Mouse (Mus musculus): ENCODE results near the gene Cnot2. TPM values are rescaled to one million over a fixed set of nuclear protein-coding genes. Genes with fewer than 3 reads are reported as not detected.

Gene Cnot2
- total and polyA plus RNA-seq, 2 experiments from 2014 or later = 61.9 to 70.3 TPM

DNA sequence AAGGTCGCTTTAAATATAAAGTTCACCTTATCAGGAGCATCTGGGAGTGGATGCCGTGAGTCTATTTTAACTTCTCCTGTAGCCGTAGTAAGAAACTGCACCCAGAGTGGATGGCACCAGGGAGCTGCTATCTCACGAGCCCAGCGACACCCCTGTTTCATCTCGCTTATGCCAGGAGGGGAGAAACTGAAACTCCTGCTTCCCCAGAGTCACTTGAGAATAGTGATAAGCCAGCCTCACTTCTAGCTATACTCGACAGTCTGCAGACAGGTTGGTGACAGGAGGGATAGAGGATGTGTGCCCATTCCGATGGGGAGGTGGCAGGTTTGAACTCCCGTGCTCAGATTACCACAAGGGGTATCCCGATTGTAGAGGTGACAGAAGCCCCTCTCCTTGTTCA lies 141.2 kb downstream of the Cnot2 start:
- no peak for ATAC-seq
- H3K27me3 ChIP-seq (ENCODE audit: insufficient read depth, low read length) = no peaks in the 10 kb centered on the region
- 91% methylated on average over 10 of the region's 10 CpGs for WGBS
- H3K36me3 ChIP-seq (ENCODE audit: insufficient read depth, low read length) = no peaks in the 10 kb centered on the region
- no peak overlapping the region for H3K4me2 ChIP-seq (ENCODE audit: low read depth, low read length)
- no peak for DNase-seq (ENCODE audit: low spot score)
- H3K9ac ChIP-seq (replicated peaks; ENCODE audit: low read length) = no peak overlapping the region
- H3K4me3 ChIP-seq (ENCODE audit: low read length) = no peak overlapping the region
- TF ChIP-seq CTCF (IDR thresholded peaks at IDR 0.05; ENCODE audit: low read depth) = no peak
- no peaks in the 10 kb centered on the region for H3K9me3 ChIP-seq (ENCODE audit: low read length)
- H3K4me1 ChIP-seq (ENCODE audit: insufficient read depth, low read length) = no peaks in the 10 kb centered on the region
- no peak overlapping the region for H3K27ac ChIP-seq

DNA sequence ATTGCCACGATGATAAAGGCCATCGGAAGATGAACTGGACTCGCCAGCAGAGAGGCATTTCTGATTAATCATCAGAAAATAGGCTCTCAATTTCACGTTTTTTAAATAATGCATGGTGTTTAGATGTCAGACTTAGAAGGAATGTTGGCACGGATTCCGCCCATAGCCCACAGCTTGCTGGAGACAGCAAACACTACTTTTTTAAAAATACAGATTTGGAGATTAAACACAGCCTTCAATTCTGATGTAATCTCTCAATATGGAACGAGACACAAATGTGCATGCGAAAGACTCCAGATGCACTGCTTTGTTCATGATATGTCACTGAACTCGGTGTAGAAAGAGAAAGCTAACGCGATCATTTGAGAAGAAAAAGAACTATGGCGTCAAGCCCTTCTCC lies 145.9 kb downstream of the Cnot2 start:
- no peaks in the 10 kb centered on the region for H3K4me1 ChIP-seq (ENCODE audit: insufficient read depth, low read length)
- 85% methylated on average over 12 of the region's 12 CpGs for WGBS
- H3K9ac ChIP-seq (replicated peaks; ENCODE audit: low read length) = no peak overlapping the region
- no peaks in the 10 kb centered on the region for H3K27me3 ChIP-seq (ENCODE audit: insufficient read depth, low read length)
- no peak for TF ChIP-seq CTCF (IDR thresholded peaks at IDR 0.05; ENCODE audit: low read depth)
- no peaks in the 10 kb centered on the region for H3K36me3 ChIP-seq (ENCODE audit: insufficient read depth, low read length)
- H3K4me3 ChIP-seq (ENCODE audit: low read length) = no peak overlapping the region
- H3K27ac ChIP-seq = no peak overlapping the region
- no peak overlapping the region for H3K4me2 ChIP-seq (ENCODE audit: low read depth, low read length)
- H3K9me3 ChIP-seq (ENCODE audit: low read length) = no peaks in the 10 kb centered on the region
- ATAC-seq (no peak), DNase-seq (ENCODE audit: low spot score) (no peak)

Small RNA genes lying within 50 kb of the gene (microRNA-seq; reads per million reads assigned to microRNA genes)
- 0 reads per million in 2 experiments for gene Gm25190

Other genes with a start within 250 kb of the Cnot2 start
- gene Kcnmb4, start 107.6 kb downstream of the Cnot2 start, total RNA-seq (2014; rRNA removed) = 66.1 and 71.6 TPM in 2 replicates
- 30.1 and 31.4 TPM in 2 replicates for gene Kcnmb4, start 107.6 kb downstream of the Cnot2 start, polyA plus RNA-seq (2015; fragmentation: Nextera tagmentation; extraction: Ambion mirVana)